Comparison of ENCODE assay signal across 9 mouse cellular contexts in the genomic region with DNA sequence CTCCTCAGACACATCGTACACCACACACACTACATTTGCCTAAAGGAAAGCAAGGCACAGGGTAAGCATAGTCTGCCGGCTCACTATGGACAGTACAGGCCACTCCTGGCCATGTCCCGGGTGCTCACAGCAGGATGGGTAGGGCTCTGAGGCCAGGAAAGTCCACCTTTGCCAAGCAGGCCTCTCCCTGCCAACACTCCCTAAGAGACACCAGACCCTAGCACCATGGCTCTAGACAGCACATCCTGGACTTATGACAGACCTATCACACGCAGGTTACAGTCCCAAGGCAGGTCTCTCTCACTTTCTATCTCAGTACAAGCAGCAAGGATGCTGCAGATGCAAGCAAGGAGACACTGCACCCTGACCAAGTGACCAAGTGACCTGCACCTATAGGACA. TPM values are rescaled to one million over a fixed set of nuclear protein-coding genes. Genes with fewer than 3 reads are reported as not detected.
DNase-seq lines count a peak whose midpoint lies in the region; ATAC-seq and TF ChIP-seq lines count a peak whose summit lies in the region.
"Had no signal": no experiment of that assay in that cellular context is flagged by ENCODE, and none has a peak within 500 bp of the region (broad histone marks: within the 10 kb centered on the region; RNA-seq: fewer than 3 reads in every experiment).

No protein-coding gene starts in this region.

- TF ChIP-seq CTCF in bone marrow, adult 2 months (IDR thresholded peaks at IDR 0.05; ENCODE audit: control insufficient read depth, insufficient read depth, low read length): no peak

- no peaks in the 10 kb centered on the region for H3K27me3 ChIP-seq in heart, embryonic 13.5 days (replicated peaks)
- H3K27me3 ChIP-seq in hindbrain, embryonic 11.5 days (ENCODE audit: control insufficient read depth, insufficient read depth, low read length): no peaks in the 10 kb centered on the region
- no peaks in the 10 kb centered on the region for H3K27me3 ChIP-seq in midbrain, embryonic 10.5 days (ENCODE audit: low read depth, poor library complexity, severe bottlenecking)

- no peaks in the 10 kb centered on the region for H3K9me3 ChIP-seq in heart, embryonic 13.5 days
- no peaks in the 10 kb centered on the region for H3K9me3 ChIP-seq in hindbrain, embryonic 11.5 days (ENCODE audit: control insufficient read depth, low read length)
- H3K9me3 ChIP-seq in midbrain, embryonic 10.5 days (replicated peaks): no peaks in the 10 kb centered on the region

- DNase-seq in heart, adult 8-10 months (ENCODE audit: low spot score): no peak
- no peak for DNase-seq in hindbrain, embryonic 11.5 days (ENCODE audit: low spot score)
- DNase-seq in midbrain, embryonic 10.5 days (ENCODE audit: low spot score): no peak
- DNase-seq in right cerebral cortex, postnatal 4 days: no peak
- DNase-seq in right cerebral cortex, postnatal 25 days: no peak

- no peak for TF ChIP-seq POLR2A in bone marrow, adult 2 months (IDR thresholded peaks at IDR 0.05; ENCODE audit: borderline replicate concordance, control insufficient read depth, low read depth, low read length)

- 86% methylated on average over 4 of the region's 4 CpGs for WGBS in heart, embryonic 13.5 days
- 92% methylated on average over 4 of the region's 4 CpGs for whole genome bisulfite sequencing in bone marrow, adult 2 months
- 98% methylated on average over 4 of the region's 4 CpGs for WGBS in hindbrain, embryonic 11.5 days
- 92% methylated on average over 4 of the region's 4 CpGs for WGBS in midbrain, embryonic 10.5 days

- peaks cover 72% of the 10 kb centered on the region for H3K36me3 ChIP-seq in heart, embryonic 13.5 days
- peaks cover 24% of the 10 kb centered on the region for H3K36me3 ChIP-seq in hindbrain, embryonic 11.5 days (ENCODE audit: control insufficient read depth, insufficient read depth, low read length)
- peaks cover 85% of the 10 kb centered on the region for H3K36me3 ChIP-seq in midbrain, embryonic 10.5 days

- H3K9ac ChIP-seq in heart, embryonic 13.5 days: peak overlapping the region; percentile 95
- H3K9ac ChIP-seq in hindbrain, embryonic 11.5 days (ENCODE audit: low read depth, low read length): peak overlapping the region; percentile 72; the same call in 1 of the 2 replicates

- ATAC-seq in heart, embryonic 13.5 days (ENCODE audit: extremely low read depth, insufficient number of reproducible peaks, low FRiP score, low TSS enrichment): no peak
- no peak for ATAC-seq in hindbrain, embryonic 11.5 days (ENCODE audit: low FRiP score)
- no peak for ATAC-seq in CD4-positive, CD25-positive, alpha-beta regulatory T cell, adult 4 months

- H3K4me2 ChIP-seq in heart, embryonic 13.5 days: peak overlapping the region; percentile 88
- peak overlapping the region; percentile 67 for H3K4me2 ChIP-seq in hindbrain, embryonic 11.5 days (replicated peaks; ENCODE audit: low read depth, low read length)

- H3K27ac ChIP-seq in heart, embryonic 13.5 days (replicated peaks): peak overlapping the region; percentile 88; the same call in 1 of the 2 replicates
- no peak overlapping the region for H3K27ac ChIP-seq in bone marrow, adult 2 months (ENCODE audit: control insufficient read depth, insufficient read depth, low read depth, low read length, poor library complexity)
- H3K27ac ChIP-seq in hindbrain, embryonic 11.5 days (ENCODE audit: low read depth, low read length): peak overlapping the region; percentile 13; the same call in 1 of the 2 replicates
- peak overlapping the region; percentile 92; the same call in 1 of the 2 replicates for H3K27ac ChIP-seq in midbrain, embryonic 10.5 days (replicated peaks)

- peak overlapping the region; percentile 84 for H3K4me3 ChIP-seq in heart, embryonic 13.5 days
- H3K4me3 ChIP-seq in bone marrow, adult 2 months (replicated peaks; ENCODE audit: control insufficient read depth, low read depth, low read length): peak overlapping the region; percentile 78
- H3K4me3 ChIP-seq in hindbrain, embryonic 11.5 days (ENCODE audit: low read depth, low read length): peak overlapping the region; percentile 82
- peak overlapping the region; percentile 81 for H3K4me3 ChIP-seq in midbrain, embryonic 10.5 days

- H3K4me1 ChIP-seq in heart, embryonic 13.5 days: peaks cover 23% of the 10 kb centered on the region
- peaks cover 7% of the 10 kb centered on the region for H3K4me1 ChIP-seq in bone marrow, adult 2 months (ENCODE audit: control insufficient read depth, insufficient read depth, low read length)
- no peaks in the 10 kb centered on the region; the same call in none of the 2 replicates for H3K4me1 ChIP-seq in hindbrain, embryonic 11.5 days (replicated peaks; ENCODE audit: control insufficient read depth, insufficient read depth, low read length)
- peaks cover 33% of the 10 kb centered on the region for H3K4me1 ChIP-seq in midbrain, embryonic 10.5 days

RNA-seq across cellular contexts. Expression of a gene that starts 1.5 kb away (rescaled TPM):
- 18.3 and 22.1 TPM in 2 replicates for polyA plus RNA-seq in heart, embryonic 13.5 days (2015; fragmentation: Nextera tagmentation; extraction: Ambion mirVana)
- total RNA-seq in heart, adult 8-10 months (2022): 100 to 1,000 TPM; 128 to 153 (median 135) TPM
- polyA plus RNA-seq in bone marrow, adult 2 months (2011; ENCODE audit: insufficient read depth, insufficient read length, low replicate concordance, missing spikeins): 33.5 and 50.5 TPM in 2 replicates
- polyA plus RNA-seq in hindbrain, embryonic 11.5 days (2014; fragmentation: Nextera tagmentation; extraction: Ambion mirVana): 7.9 and 9.3 TPM in 2 replicates
- polyA plus RNA-seq in midbrain, embryonic 10.5 days (2016; fragmentation: Nextera tagmentation; extraction: Ambion mirVana): 23.9 and 25.2 TPM in 2 replicates
- polyA plus RNA-seq in CD4-positive, CD25-positive, alpha-beta regulatory T cell, adult 4 months (2017; shearing (Covaris generic)): 10 to 100 TPM; 19.1 to 47.0 TPM

RNA-seq across cellular contexts. Expression of a gene that starts 1.6 kb away (rescaled TPM):
- polyA plus RNA-seq in heart, embryonic 13.5 days (2015; fragmentation: Nextera tagmentation; extraction: Ambion mirVana): 2.3 and 2.4 TPM in 2 replicates
- total RNA-seq in heart, adult 8-10 months (2022): 1 to 10 TPM; 2.2 to 4.4 (median 3.8) TPM
- 6.7 TPM in 1 of 2 replicates, not detected in the other for polyA plus RNA-seq in bone marrow, adult 2 months (2011; ENCODE audit: insufficient read depth, insufficient read length, low replicate concordance, missing spikeins)
- polyA plus RNA-seq in hindbrain, embryonic 11.5 days (2014; fragmentation: Nextera tagmentation; extraction: Ambion mirVana): 1.3 and 1.7 TPM in 2 replicates
- polyA plus RNA-seq in midbrain, embryonic 10.5 days (2016; fragmentation: Nextera tagmentation; extraction: Ambion mirVana): 1.7 and 2.2 TPM in 2 replicates
- 1 to 10 TPM in 1 of 2 experiments, under 1 TPM in 1; 0.79 to 1.7 TPM for polyA plus RNA-seq in CD4-positive, CD25-positive, alpha-beta regulatory T cell, adult 4 months (2017; shearing (Covaris generic))
- total RNA-seq: common myeloid progenitor, adult 5-6 weeks had no signal

RNA-seq across cellular contexts. Expression of a gene that starts 6.0 kb away (rescaled TPM):
- 0.45 and 0.98 TPM in 2 replicates for polyA plus RNA-seq in heart, embryonic 13.5 days (2015; fragmentation: Nextera tagmentation; extraction: Ambion mirVana)
- total RNA-seq in heart, adult 8-10 months (2022): 1 to 10 TPM in 3 of 4 experiments, under 1 TPM in 1; 0.97 to 5.1 (median 1.6) TPM
- polyA plus RNA-seq in bone marrow, adult 2 months (2011; ENCODE audit: insufficient read depth, insufficient read length, low replicate concordance, missing spikeins): 3.2 and 10.7 TPM in 2 replicates
- 3.1 TPM in 2 replicates for polyA plus RNA-seq in hindbrain, embryonic 11.5 days (2014; fragmentation: Nextera tagmentation; extraction: Ambion mirVana)
- polyA plus RNA-seq in midbrain, embryonic 10.5 days (2016; fragmentation: Nextera tagmentation; extraction: Ambion mirVana): 1.7 and 2.7 TPM in 2 replicates
- polyA plus RNA-seq in CD4-positive, CD25-positive, alpha-beta regulatory T cell, adult 4 months (2017; shearing (Covaris generic)): not detected

RNA-seq across cellular contexts. Expression of a gene that starts 9.9 kb away (rescaled TPM):
- 287 and 324 TPM in 2 replicates for polyA plus RNA-seq in heart, embryonic 13.5 days (2015; fragmentation: Nextera tagmentation; extraction: Ambion mirVana)
- total RNA-seq in heart, adult 8-10 months (2022): 100 to 1,000 TPM; 129 to 137 (median 130) TPM
- polyA plus RNA-seq in bone marrow, adult 2 months (2011; ENCODE audit: insufficient read depth, insufficient read length, low replicate concordance, missing spikeins): 125 and 140 TPM in 2 replicates
- polyA plus RNA-seq in hindbrain, embryonic 11.5 days (2014; fragmentation: Nextera tagmentation; extraction: Ambion mirVana): 290 and 306 TPM in 2 replicates
- polyA plus RNA-seq in midbrain, embryonic 10.5 days (2016; fragmentation: Nextera tagmentation; extraction: Ambion mirVana): 381 and 403 TPM in 2 replicates
- 10 to 100 TPM; 75.1 to 75.2 TPM for polyA plus RNA-seq in CD4-positive, CD25-positive, alpha-beta regulatory T cell, adult 4 months (2017; shearing (Covaris generic))

RNA-seq across cellular contexts. Expression of a gene that starts 14.5 kb away (rescaled TPM):
- 36.7 and 37.4 TPM in 2 replicates for polyA plus RNA-seq in heart, embryonic 13.5 days (2015; fragmentation: Nextera tagmentation; extraction: Ambion mirVana)
- total RNA-seq in heart, adult 8-10 months (2022): 10 to 100 TPM; 34.2 to 39.6 (median 34.8) TPM
- polyA plus RNA-seq in bone marrow, adult 2 months (2011; ENCODE audit: insufficient read depth, insufficient read length, low replicate concordance, missing spikeins): 8.8 and 13.4 TPM in 2 replicates
- 46.3 and 54.0 TPM in 2 replicates for polyA plus RNA-seq in hindbrain, embryonic 11.5 days (2014; fragmentation: Nextera tagmentation; extraction: Ambion mirVana)
- 58.7 and 68.4 TPM in 2 replicates for polyA plus RNA-seq in midbrain, embryonic 10.5 days (2016; fragmentation: Nextera tagmentation; extraction: Ambion mirVana)
- polyA plus RNA-seq in CD4-positive, CD25-positive, alpha-beta regulatory T cell, adult 4 months (2017; shearing (Covaris generic)): 10 to 100 TPM; 22.2 to 42.8 TPM
